Mouse (Mus musculus) limb, embryonic 14.5 days (tissue): ENCODE data around the gene Eif2d. TPM values are rescaled to one million over a fixed set of nuclear protein-coding genes. Genes with fewer than 3 reads are reported as not detected.

Experiments
- ATAC-seq: fragments of 200-750 bp; cut with Nextera tagmentation; 2 replicates; pipeline ENCODE4 v1.8.0; 2017; ENCODE audit warnings: low read depth, moderate number of reproducible peaks, moderate TSS enrichment; ENCODE audit not compliant: low FRiP score
- DNase-seq: peaks from one replicate; pipeline ENCODE4 v3.0.0-alpha.2; 2015; ENCODE audit warnings: low spot score
- H3K27ac ChIP-seq: fragments of 300-500 bp; sonication (generic); replicated peaks from 2 replicates; pipeline ENCODE4 v1.5.1; 2014; ENCODE audit warnings: low read depth, mild to moderate bottlenecking, low read length, moderate library complexity, mixed read lengths
- H3K27me3 ChIP-seq: fragments of 300-500 bp; sonication (generic); 2 replicates; pipeline ENCODE4 v1.6.1; 2014; ENCODE audit warnings: low read length, mixed read lengths; ENCODE audit not compliant: control insufficient read depth, insufficient read depth
- H3K36me3 ChIP-seq: fragments of 300-500 bp; sonication (generic); 2 replicates; pipeline ENCODE4 v1.6.1; 2014; ENCODE audit warnings: mild to moderate bottlenecking, low read length, moderate library complexity, mixed read lengths; ENCODE audit not compliant: control insufficient read depth, insufficient read depth
- H3K4me1 ChIP-seq: fragments of 300-500 bp; sonication (generic); 2 replicates; pipeline ENCODE4 v1.6.1; 2014; ENCODE audit warnings: antibody characterized with exemption, low read length, mixed read lengths; ENCODE audit not compliant: control insufficient read depth, insufficient read depth
- H3K4me2 ChIP-seq: fragments of 300-500 bp; sonication (generic); replicated peaks from 2 replicates; pipeline ENCODE4 v1.6.1; 2014; ENCODE audit warnings: low read depth, mild to moderate bottlenecking, low read length, moderate library complexity; ENCODE audit not compliant: severe bottlenecking
- H3K4me3 ChIP-seq: fragments of 300-500 bp; sonication (generic); replicated peaks from 2 replicates; pipeline ENCODE4 v1.5.1; 2014; ENCODE audit warnings: low read length
- H3K9ac ChIP-seq: fragments of 300-500 bp; sonication (generic); 2 replicates; pipeline ENCODE4 v1.6.1; 2014; ENCODE audit warnings: mild to moderate bottlenecking, low read depth, low read length, moderate library complexity; ENCODE audit not compliant: severe bottlenecking
- H3K9me3 ChIP-seq: fragments of 300-500 bp; sonication (generic); 2 replicates; pipeline ENCODE4 v1.6.1; 2016; ENCODE audit warnings: low read length; ENCODE audit not compliant: control insufficient read depth
- POLR2A ChIP-seq: fragments of 200-500 bp; IDR thresholded peaks from 2 replicates; pipeline ENCODE4 v1.8.0; 2012; ENCODE audit warnings: inconsistent platforms, mild to moderate bottlenecking, moderate library complexity, borderline replicate concordance; ENCODE audit not compliant: insufficient read depth, insufficient read length; ENCODE audit errors: extremely low read depth
- WGBS: fragments of 180-500 bp; shearing (Covaris S2); extraction: QIAGEN DNeasy Blood & Tissue Kit; methylation state at CpG from one replicate; pipeline ENCODE4 v1.1.7; 2014; 5-methylcytosine and 5-hydroxymethylcytosine counted together
- polyA plus RNA-seq, 2 experiments: library from polyadenylated mRNA; depleted of rRNA in 1 of 2; stranded (reverse) in 1 of 2; unstranded in 1 of 2; fragments of >200 nt; fragmentation: Nextera tagmentation in 1 of 2; extraction: Ambion mirVana in 1 of 2; gene quantifications; 2 replicates each; pipeline versions ENCODE4 v1.2.1 to v1.2.3; 2012 to 2014

Eif2d gene
- polyA plus RNA-seq, 2 experiments: 59.8 to 61.9 TPM

- H3K4me3 ChIP-seq: no peak overlapping the region
- no peaks in the 10 kb centered on the region for H3K27me3 ChIP-seq
- TF ChIP-seq POLR2A: no peak
- H3K4me2 ChIP-seq: no peak overlapping the region
- 62% methylated on average over 9 of the region's 9 CpGs for WGBS
- 0 out of 2 replicates have a peak, but pooled peaks cover 7% of the 10 kb centered on the region for H3K4me1 ChIP-seq
- DNase-seq (peak; percentile 79), ATAC-seq (peak; percentile 47; the same call in 1 of the 2 replicates)
- no peaks in the 10 kb centered on the region for H3K9me3 ChIP-seq
- no peak overlapping the region for H3K27ac ChIP-seq
- H3K9ac ChIP-seq: no peak overlapping the region
- H3K36me3 ChIP-seq: peaks cover 22% of the 10 kb centered on the region
Observed at GRCm38 (mm10) chr1:131181642-131182527, 28.9 kb downstream of the Eif2d start.

GRCm38 (mm10) chr1:131183201-131183600, 30.2 kb downstream of the Eif2d start:
- no peak for DNase-seq
- H3K4me2 ChIP-seq: no peak overlapping the region
- no peaks in the 10 kb centered on the region for H3K27me3 ChIP-seq
- TF ChIP-seq POLR2A: no peak
- no peak overlapping the region for H3K9ac ChIP-seq
- H3K27ac ChIP-seq: no peak overlapping the region
- 87% methylated on average over 7 of the region's 7 CpGs for WGBS
- H3K36me3 ChIP-seq: peaks cover 11% of the 10 kb centered on the region
- H3K4me1 ChIP-seq: 0 out of 2 replicates have a peak, but pooled peaks cover 7% of the 10 kb centered on the region
- ATAC-seq: no peak
- no peaks in the 10 kb centered on the region for H3K9me3 ChIP-seq
- no peak overlapping the region for H3K4me3 ChIP-seq

- Histone ChIP-seq H3K4me3 (no peak overlapping the region), H3K4me2 (no peak overlapping the region), H3K9ac (no peak overlapping the region), H3K36me3 (peaks cover 9% of the 10 kb centered on the region), H3K27ac (no peak overlapping the region), H3K9me3 (no peaks in the 10 kb centered on the region), H3K4me1 (0 out of 2 replicates have a peak, but pooled peaks cover 7% of the 10 kb centered on the region), H3K27me3 (no peaks in the 10 kb centered on the region)
- TF ChIP-seq POLR2A: no peak
- 62% methylated on average over 9 of the region's 9 CpGs for WGBS
- DNase-seq (peak; percentile 80), ATAC-seq (peak; percentile 34; the same call in 1 of the 2 replicates)
Observed at GRCm38 (mm10) chr1:131184253-131184955, 31.4 kb downstream of the Eif2d start.

- no peak overlapping the region for H3K27ac ChIP-seq
- DNase-seq (no peak), ATAC-seq (no peak)
- H3K36me3 ChIP-seq: peaks cover 2% of the 10 kb centered on the region; the same call in 1 of the 2 replicates
- no peak overlapping the region for H3K4me2 ChIP-seq
- no peaks in the 10 kb centered on the region for H3K27me3 ChIP-seq
- TF ChIP-seq POLR2A: no peak
- H3K4me3 ChIP-seq: no peak overlapping the region
- WGBS: 67% methylated on average over 8 of the region's 8 CpGs
- H3K4me1 ChIP-seq: 0 out of 2 replicates have a peak, but pooled peaks cover 7% of the 10 kb centered on the region
- H3K9ac ChIP-seq: no peak overlapping the region
- no peaks in the 10 kb centered on the region for H3K9me3 ChIP-seq
Observed at GRCm38 (mm10) chr1:131184956-131185660, 32.1 kb downstream of the Eif2d start.
